Mouse (Mus musculus) embryo, embryonic 10.5 days (tissue): ENCODE results near the gene Krtap10-10.
A peak's percentile ranks its signal among the peaks of the same experiment; 100 is the strongest.
"Not testable (repeated sequence)": the region's sequence is repeated elsewhere in the genome, so short reads cannot be mapped to it uniquely, and the experiment has no call there.

Experiments
- DNase-seq: peaks from one replicate; pipeline ENCODE4 v3.0.0-alpha.2; 2015; ENCODE audit warnings: low spot score

Krtap10-10 gene

GRCm38 (mm10) chr10:77835647-77836046 lies at the start of gene Krtap10-10:
Gene Krtap10-10, plus strand, starts transcription at chr10:77835947.
- no peak for DNase-seq

- not testable (repeated sequence) for DNase-seq
Observed at GRCm38 (mm10) chr10:77787876-77788275, 47.9 kb upstream of the Krtap10-10 start, which contains the start of gene Gm7137. Gene Gm7137, minus strand, starts transcription at chr10:77788200.

GRCm38 (mm10) chr10:77788621-77789020 lies 47.1 kb upstream of the Krtap10-10 start:
- DNase-seq, result no peak

GRCm38 (mm10) chr10:77794976-77795375 lies 40.8 kb upstream of the Krtap10-10 start, which contains the start of gene Gm9639:
Gene Gm9639, minus strand, starts transcription at chr10:77795076.
- no peak for DNase-seq

GRCm38 (mm10) chr10:77797677-77798076 lies 38.1 kb upstream of the Krtap10-10 start:
- DNase-seq, result peak; percentile 9

GRCm38 (mm10) chr10:77798164-77798920 lies 37.4 kb upstream of the Krtap10-10 start:
- not testable (repeated sequence) for DNase-seq

- no peak for DNase-seq
Observed at GRCm38 (mm10) chr10:77798921-77799508, 36.7 kb upstream of the Krtap10-10 start, which contains the start of gene Gm19668. Gene Gm19668, minus strand, starts transcription at chr10:77799133.

- no peak for DNase-seq
Observed at GRCm38 (mm10) chr10:77804095-77804494, 31.7 kb upstream of the Krtap10-10 start.

- no peak for DNase-seq
Observed at GRCm38 (mm10) chr10:77811743-77812142, 24.0 kb upstream of the Krtap10-10 start, which contains the start of gene Gm9507. Gene Gm9507, minus strand, starts transcription at chr10:77811843.

- no peak for DNase-seq
Observed at GRCm38 (mm10) chr10:77814382-77814781, 21.4 kb upstream of the Krtap10-10 start, which contains the start of gene Gm2696. Gene Gm2696, plus strand, starts transcription at chr10:77814682.

GRCm38 (mm10) chr10:77815514-77815913 lies 20.2 kb upstream of the Krtap10-10 start:
- peak; percentile 51 for DNase-seq

- DNase-seq, result no peak
Observed at GRCm38 (mm10) chr10:77818523-77818922, 17.2 kb upstream of the Krtap10-10 start.

GRCm38 (mm10) chr10:77819203-77819602 lies 16.5 kb upstream of the Krtap10-10 start:
- no peak for DNase-seq

- DNase-seq, result no peak
Observed at GRCm38 (mm10) chr10:77826951-77827350, 8.8 kb upstream of the Krtap10-10 start, which contains the start of gene Krtap10-4. Gene Krtap10-4, minus strand, starts transcription at chr10:77827095.

- DNase-seq, result no peak
Observed at GRCm38 (mm10) chr10:77839006-77839405, 3.3 kb downstream of the Krtap10-10 start.

- DNase-seq, result no peak
Observed at GRCm38 (mm10) chr10:77846503-77846902, 10.8 kb downstream of the Krtap10-10 start, which contains the start of gene Gm36176. Gene Gm36176, plus strand, starts transcription at chr10:77846803.

- no peak for DNase-seq
Observed at GRCm38 (mm10) chr10:77846961-77847360, 11.2 kb downstream of the Krtap10-10 start.

GRCm38 (mm10) chr10:77847538-77847937 lies 11.8 kb downstream of the Krtap10-10 start:
- no peak for DNase-seq

- no peak for DNase-seq
Observed at GRCm38 (mm10) chr10:77852559-77852958, 16.8 kb downstream of the Krtap10-10 start, which contains the start of gene Gm10318. Gene Gm10318, plus strand, starts transcription at chr10:77852859.

- DNase-seq, result no peak
Observed at GRCm38 (mm10) chr10:77861675-77862074, 25.9 kb downstream of the Krtap10-10 start, which contains the start of gene Gm3285. Gene Gm3285, plus strand, starts transcription at chr10:77861975.

- peak; percentile 79 for DNase-seq
Observed at GRCm38 (mm10) chr10:77864067-77864761, 28.5 kb downstream of the Krtap10-10 start.

- no peak for DNase-seq
Observed at GRCm38 (mm10) chr10:77864762-77865143, 29.0 kb downstream of the Krtap10-10 start.
